Mouse (Mus musculus) hindbrain, embryonic 16.5 days (tissue): ENCODE data around the gene Cd247. TPM values are rescaled to one million over a fixed set of nuclear protein-coding genes. Genes with fewer than 3 reads are reported as not detected.

ENCODE experiments used
- ATAC-seq: fragments of 200-750 bp; cut with Nextera tagmentation; 2 replicates; pipeline ENCODE4 v1.8.0; 2017; ENCODE audit warnings: moderate TSS enrichment, moderate library complexity
- H3K27ac ChIP-seq: fragments of 300-500 bp; sonication (generic); 2 replicates; pipeline ENCODE4 v1.5.1; 2014; ENCODE audit warnings: low read depth, mild to moderate bottlenecking, control low read depth, low read length, moderate library complexity
- H3K27me3 ChIP-seq: fragments of 300-500 bp; sonication (generic); replicated peaks from 2 replicates; pipeline ENCODE4 v1.6.1; 2014; ENCODE audit warnings: low read length; ENCODE audit not compliant: control insufficient read depth, insufficient read depth
- H3K36me3 ChIP-seq: fragments of 300-500 bp; sonication (generic); 2 replicates; pipeline ENCODE4 v1.6.1; 2014; ENCODE audit warnings: mild to moderate bottlenecking, low read length, moderate library complexity, mixed read lengths; ENCODE audit not compliant: control insufficient read depth, insufficient read depth
- H3K4me1 ChIP-seq: fragments of 300-500 bp; sonication (generic); 2 replicates; pipeline ENCODE4 v1.6.1; 2014; ENCODE audit warnings: low read depth, low read length; ENCODE audit not compliant: control insufficient read depth, insufficient read depth
- H3K4me2 ChIP-seq: fragments of 300-500 bp; sonication (generic); 2 replicates; pipeline ENCODE4 v1.6.1; 2014; ENCODE audit warnings: mild to moderate bottlenecking, low read length, control low read depth, moderate library complexity
- H3K4me3 ChIP-seq: fragments of 300-500 bp; sonication (generic); 2 replicates; pipeline ENCODE4 v1.5.1; 2014; ENCODE audit warnings: mild to moderate bottlenecking, low read length, control low read depth, moderate library complexity
- H3K9ac ChIP-seq: fragments of 300-500 bp; sonication (generic); 2 replicates; pipeline ENCODE4 v1.6.1; 2014; ENCODE audit warnings: low read depth, mild to moderate bottlenecking, control low read depth, low read length, moderate library complexity
- H3K9me3 ChIP-seq: fragments of 300-500 bp; sonication (generic); 2 replicates; pipeline ENCODE4 v1.6.1; 2014; ENCODE audit warnings: mild to moderate bottlenecking, low read length, moderate library complexity; ENCODE audit not compliant: control insufficient read depth
- WGBS: fragments of 180-500 bp; shearing (Covaris S2); extraction: QIAGEN DNeasy Blood & Tissue Kit; methylation state at CpG from one replicate; pipeline ENCODE4 v1.1.7; 2014; 5-methylcytosine and 5-hydroxymethylcytosine counted together
- polyA plus RNA-seq: library from polyadenylated mRNA; unstranded; fragments of >200 nt; fragmentation: Nextera tagmentation; extraction: Ambion mirVana; gene quantifications from 2 replicates; pipeline ENCODE4 v1.2.1, GENCODE M21; 2015

Cd247 gene
- polyA plus RNA-seq, 1 experiment from 2014 or later = 0.46 TPM

DNA sequence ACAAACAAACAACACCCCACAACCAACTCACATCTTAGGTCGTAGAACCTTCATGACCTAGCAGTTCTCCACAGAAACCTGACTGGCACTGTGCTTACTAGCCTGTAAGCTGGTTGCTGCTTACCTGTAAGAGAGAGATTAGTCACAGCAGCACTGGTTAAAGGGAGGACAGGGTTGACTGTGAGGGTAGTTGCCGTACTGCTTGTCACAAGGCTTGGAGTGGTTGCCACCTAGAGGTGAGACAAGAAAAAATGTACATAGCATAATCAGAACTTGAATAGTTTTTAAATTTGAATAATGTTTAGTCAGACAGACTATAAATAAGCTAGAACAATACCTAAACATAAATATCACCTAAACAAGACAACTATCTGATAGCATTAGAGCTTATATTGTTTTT, 103.2 kb downstream of the Cd247 start:
- no peak overlapping the region for H3K9ac ChIP-seq
- H3K4me2 ChIP-seq = no peak overlapping the region
- peaks cover 41% of the 10 kb centered on the region for H3K36me3 ChIP-seq
- 88% methylated on average over 2 of the region's 2 CpGs for WGBS
- no peaks in the 10 kb centered on the region for H3K27me3 ChIP-seq
- no peaks in the 10 kb centered on the region for H3K4me1 ChIP-seq
- H3K9me3 ChIP-seq = no peaks in the 10 kb centered on the region
- ATAC-seq = no peak
- H3K4me3 ChIP-seq = no peak overlapping the region
- H3K27ac ChIP-seq = no peak overlapping the region

DNA sequence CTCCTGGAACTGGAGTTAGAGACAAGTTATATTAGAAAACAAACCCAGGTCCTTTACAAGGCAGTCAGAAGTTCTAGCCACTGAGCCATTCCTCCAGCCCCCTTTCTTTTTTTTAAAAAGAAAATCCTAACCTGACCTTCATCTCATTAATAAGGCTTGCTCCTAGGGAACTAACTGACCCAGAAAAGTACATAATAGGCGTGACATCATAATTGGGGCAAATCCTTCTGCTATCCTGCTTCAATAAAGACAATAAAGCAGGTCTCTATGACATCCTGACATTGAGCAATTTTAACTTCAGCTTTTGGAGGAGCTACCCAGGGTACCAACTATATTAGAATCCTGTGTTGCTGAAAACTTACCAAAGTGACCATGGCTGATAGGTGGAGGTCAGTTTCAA, 115.1 kb downstream of the Cd247 start:
- Histone ChIP-seq H3K4me1 (no peaks in the 10 kb centered on the region), H3K36me3 (peaks cover 7% of the 10 kb centered on the region), H3K9me3 (no peaks in the 10 kb centered on the region), H3K4me2 (no peak overlapping the region), H3K4me3 (no peak overlapping the region), H3K27ac (no peak overlapping the region), H3K27me3 (no peaks in the 10 kb centered on the region), H3K9ac (no peak overlapping the region)
- no peak for ATAC-seq
- WGBS = 59% methylated on average over 1 of the region's 1 CpGs

DNA sequence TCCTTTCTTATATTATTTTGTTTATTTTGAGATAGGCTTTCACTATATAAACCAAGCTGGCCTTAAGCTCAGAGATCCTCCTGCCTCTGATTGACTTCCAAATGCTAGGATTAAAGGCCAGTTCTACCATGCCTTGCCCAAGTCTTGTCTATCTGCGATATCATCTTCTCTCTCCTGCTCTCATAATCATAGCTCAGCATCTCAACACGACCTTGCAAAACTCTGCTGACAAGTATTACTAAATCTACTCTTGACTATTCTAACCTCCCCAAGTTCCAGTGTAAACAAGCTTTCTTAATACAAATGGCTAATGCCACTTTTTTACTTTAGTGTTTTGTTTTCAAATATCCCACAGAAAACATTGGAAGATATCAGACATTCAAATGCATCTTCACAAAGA, 119.7 kb downstream of the Cd247 start:
- Histone ChIP-seq H3K9me3 (no peaks in the 10 kb centered on the region), H3K36me3 (peaks cover 12% of the 10 kb centered on the region)

DNA sequence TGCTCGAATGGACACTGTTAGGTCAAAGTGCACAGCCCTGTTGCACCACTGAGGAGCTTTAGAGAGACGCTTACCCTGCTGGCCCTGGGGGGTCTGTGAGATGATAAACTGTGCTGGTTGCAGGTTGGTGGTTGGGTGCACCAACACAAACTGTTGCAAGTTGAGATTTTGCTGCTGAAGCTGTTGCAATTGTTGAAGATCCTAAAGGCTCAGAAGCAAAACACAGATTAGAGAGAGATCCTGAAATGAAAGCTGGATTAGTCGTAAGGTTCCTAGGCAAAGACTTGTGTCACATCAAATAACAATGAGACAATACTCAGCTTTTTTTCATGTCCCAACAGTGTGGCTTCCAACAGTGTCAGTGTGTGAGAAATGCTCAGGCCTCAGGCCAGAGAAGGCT, 120.3 kb downstream of the Cd247 start:
- no peaks in the 10 kb centered on the region for H3K4me1 ChIP-seq
- ATAC-seq = no peak
- H3K9me3 ChIP-seq = no peaks in the 10 kb centered on the region
- no peak overlapping the region for H3K27ac ChIP-seq
- H3K27me3 ChIP-seq = no peaks in the 10 kb centered on the region
- H3K4me2 ChIP-seq = no peak overlapping the region
- H3K9ac ChIP-seq = no peak overlapping the region
- H3K36me3 ChIP-seq = peaks cover 12% of the 10 kb centered on the region
- 78% methylated on average over 3 of the region's 3 CpGs for WGBS
- H3K4me3 ChIP-seq = no peak overlapping the region

More for the DNA sequence above, 119.7 kb downstream of the Cd247 start:
- Histone ChIP-seq H3K27me3 (no peaks in the 10 kb centered on the region), H3K4me1 (no peaks in the 10 kb centered on the region), H3K4me3 (no peak overlapping the region), H3K4me2 (no peak overlapping the region), H3K27ac (no peak overlapping the region), H3K9ac (no peak overlapping the region)
- WGBS = 96% methylated on average over 2 of the region's 2 CpGs
- ATAC-seq = no peak

DNA sequence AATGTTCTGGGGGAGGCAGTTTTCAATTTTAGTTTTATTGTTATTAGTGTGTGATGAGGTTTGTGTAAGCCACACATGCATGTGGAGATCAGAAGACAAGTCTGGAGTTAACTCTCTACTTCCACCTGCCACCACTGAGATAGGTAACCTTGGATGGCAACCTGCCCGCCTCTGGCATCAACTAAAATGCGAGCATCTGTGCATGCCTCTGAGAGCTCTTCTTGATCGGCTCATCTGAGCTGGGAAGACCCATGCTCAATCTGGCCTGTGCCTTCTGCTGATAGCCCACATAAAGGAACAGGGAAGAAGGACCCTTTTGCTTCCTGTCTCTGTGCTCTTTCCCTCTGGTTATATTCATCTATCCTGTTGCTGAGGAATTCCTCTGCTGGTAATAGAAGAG, 121.0 kb downstream of the Cd247 start:
- no peaks in the 10 kb centered on the region for H3K27me3 ChIP-seq
- no peak overlapping the region for H3K4me3 ChIP-seq
- no peak for ATAC-seq
- H3K9ac ChIP-seq = no peak overlapping the region
- 91% methylated on average over 3 of the region's 3 CpGs for WGBS
- H3K36me3 ChIP-seq = peaks cover 12% of the 10 kb centered on the region
- no peak overlapping the region for H3K4me2 ChIP-seq
- H3K4me1 ChIP-seq = peaks cover 5% of the 10 kb centered on the region
- H3K9me3 ChIP-seq = no peaks in the 10 kb centered on the region
- H3K27ac ChIP-seq = no peak overlapping the region

DNA sequence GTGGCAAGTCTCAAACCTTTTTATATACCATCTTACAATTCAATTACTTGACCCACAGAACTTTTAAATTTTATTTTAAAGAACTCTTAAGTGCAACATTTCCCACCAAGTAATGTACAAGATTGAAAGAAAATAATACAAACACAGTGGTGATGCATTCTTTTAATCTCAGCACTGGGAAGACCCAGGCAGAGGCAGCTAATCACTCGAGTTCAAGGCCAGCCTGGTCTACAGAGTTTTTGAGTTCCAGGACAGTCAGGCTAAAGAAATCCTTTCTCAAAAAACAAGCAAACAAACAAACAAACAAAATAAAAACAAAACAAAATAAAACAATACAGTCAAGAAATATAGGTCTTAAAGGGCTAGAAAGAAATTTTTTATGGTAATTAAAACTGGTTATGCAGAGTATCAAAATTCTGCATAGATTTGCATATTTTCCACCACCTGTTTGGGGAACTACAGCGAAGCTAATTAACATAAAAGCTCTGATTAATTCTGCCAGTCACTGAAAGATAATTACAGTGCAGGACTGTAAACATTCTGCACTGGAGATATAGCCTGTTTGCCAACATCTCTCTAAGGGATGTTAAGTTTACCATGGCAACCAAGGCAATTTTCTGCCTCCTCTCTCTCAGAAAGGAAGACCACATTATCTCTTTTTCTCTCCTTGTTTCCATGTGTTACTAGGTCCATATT, 125.4 kb downstream of the Cd247 start:
- 41% methylated on average over 2 of the region's 2 CpGs for WGBS
- no peak overlapping the region for H3K4me2 ChIP-seq
- peaks cover 8% of the 10 kb centered on the region for H3K4me1 ChIP-seq
- ATAC-seq = peak; percentile 88
- H3K9me3 ChIP-seq = no peaks in the 10 kb centered on the region
- no peaks in the 10 kb centered on the region for H3K27me3 ChIP-seq
- H3K4me3 ChIP-seq = no peak overlapping the region
- peaks cover 12% of the 10 kb centered on the region for H3K36me3 ChIP-seq
- no peak overlapping the region for H3K27ac ChIP-seq
- H3K9ac ChIP-seq = no peak overlapping the region

DNA sequence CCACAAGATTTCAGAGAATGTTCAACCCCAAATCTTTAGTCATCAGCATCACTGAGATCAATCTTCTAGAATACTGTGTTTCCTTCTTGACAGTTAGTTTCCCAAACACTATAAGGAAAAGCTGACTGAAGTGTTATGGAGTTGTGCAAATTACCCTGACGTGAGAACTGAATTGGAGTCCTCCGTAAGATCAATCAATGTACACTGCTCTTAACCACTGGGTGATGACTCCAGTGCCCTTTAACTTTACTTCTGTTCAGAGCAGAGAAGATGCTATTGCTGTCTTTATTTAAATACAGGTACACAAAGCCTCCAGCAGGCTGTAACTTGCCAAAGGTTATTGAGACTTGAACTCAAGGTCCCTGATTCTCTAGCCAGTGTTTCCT, 125.9 kb downstream of the Cd247 start:
- no peaks in the 10 kb centered on the region for H3K27me3 ChIP-seq
- H3K4me2 ChIP-seq = no peak overlapping the region
- H3K4me1 ChIP-seq = peaks cover 8% of the 10 kb centered on the region
- H3K27ac ChIP-seq = peak overlapping the region; percentile 56; the same call in 1 of the 2 replicates
- WGBS = 34% methylated on average over 2 of the region's 2 CpGs
- no peak overlapping the region for H3K4me3 ChIP-seq
- H3K36me3 ChIP-seq = peaks cover 10% of the 10 kb centered on the region
- H3K9me3 ChIP-seq = no peaks in the 10 kb centered on the region
- H3K9ac ChIP-seq = no peak overlapping the region
- peak; percentile 57 for ATAC-seq

DNA sequence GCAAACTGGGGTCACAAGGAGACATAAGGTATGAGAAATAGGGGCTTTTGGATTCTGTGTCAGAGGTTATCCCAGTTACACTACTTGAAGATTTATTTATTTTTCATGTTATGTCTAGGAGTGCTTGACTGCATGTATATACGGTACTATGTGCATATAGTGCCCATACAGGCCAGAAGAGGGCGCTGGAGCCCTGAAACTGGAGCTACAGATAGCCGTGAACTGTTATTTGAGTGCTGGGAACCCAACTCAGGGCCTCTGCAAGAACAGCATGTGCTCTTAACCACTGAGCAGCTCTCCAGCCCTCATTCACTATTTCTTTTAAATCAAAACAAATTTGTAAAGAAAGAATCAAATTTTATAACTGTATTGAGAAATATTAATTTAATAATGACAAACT, 132.5 kb downstream of the Cd247 start:
- 73% methylated on average over 3 of the region's 3 CpGs for WGBS
- Histone ChIP-seq H3K4me1 (no peaks in the 10 kb centered on the region), H3K4me2 (no peak overlapping the region), H3K9ac (no peak overlapping the region), H3K36me3 (peaks cover 7% of the 10 kb centered on the region), H3K27ac (no peak overlapping the region), H3K9me3 (no peaks in the 10 kb centered on the region), H3K4me3 (no peak overlapping the region), H3K27me3 (no peaks in the 10 kb centered on the region)
- no peak for ATAC-seq

DNA sequence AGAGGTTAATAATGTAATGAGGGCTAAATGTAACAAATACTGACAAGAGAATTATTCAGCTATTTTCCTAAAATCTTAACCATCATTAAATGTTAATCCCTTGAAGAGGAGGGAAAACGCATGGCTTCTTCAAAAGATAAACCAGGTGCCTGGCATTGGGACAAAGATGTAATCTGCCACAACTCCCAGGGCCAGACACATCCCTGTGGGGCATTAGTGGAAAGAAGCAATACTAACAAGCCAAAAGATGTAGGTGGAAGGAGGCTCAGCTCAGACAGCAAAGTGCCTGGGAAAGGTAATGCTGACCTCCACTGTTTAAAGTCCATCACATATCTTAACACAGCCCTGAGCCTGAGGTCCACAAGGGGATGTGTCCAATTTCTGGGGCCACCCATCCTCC, 134.0 kb downstream of the Cd247 start:
- H3K4me1 ChIP-seq = no peaks in the 10 kb centered on the region
- no peak overlapping the region for H3K27ac ChIP-seq
- H3K27me3 ChIP-seq = no peaks in the 10 kb centered on the region
- H3K9ac ChIP-seq = no peak overlapping the region
- 66% methylated on average over 1 of the region's 1 CpGs for WGBS
- H3K4me2 ChIP-seq = no peak overlapping the region
- H3K4me3 ChIP-seq = no peak overlapping the region
- H3K9me3 ChIP-seq = no peaks in the 10 kb centered on the region
- no peak for ATAC-seq
- H3K36me3 ChIP-seq = no peaks in the 10 kb centered on the region

DNA sequence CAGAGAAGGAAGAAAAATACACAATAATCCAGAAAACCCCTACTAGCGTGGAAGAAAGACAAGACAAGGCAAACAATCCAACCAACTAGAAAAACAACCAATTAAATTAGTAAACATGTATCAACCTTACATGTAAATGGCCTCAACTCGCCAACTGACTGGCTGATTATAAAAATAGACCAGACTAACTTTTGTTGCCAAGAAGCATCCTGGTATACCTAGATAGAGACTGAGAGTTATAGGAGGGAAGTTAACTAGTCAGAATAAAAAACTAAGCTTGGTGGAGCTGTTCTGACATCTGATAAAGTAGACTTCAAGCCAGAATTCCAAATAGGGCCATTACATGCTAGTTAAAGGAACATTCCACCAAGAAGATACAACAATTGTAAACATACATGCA, 136.7 kb downstream of the Cd247 start:
- Histone ChIP-seq H3K9ac (no peak overlapping the region), H3K4me2 (no peak overlapping the region), H3K9me3 (no peaks in the 10 kb centered on the region), H3K27me3 (no peaks in the 10 kb centered on the region), H3K4me1 (no peaks in the 10 kb centered on the region), H3K4me3 (no peak overlapping the region), H3K36me3 (no peaks in the 10 kb centered on the region), H3K27ac (no peak overlapping the region)
- 90% methylated on average over 2 of the region's 2 CpGs for WGBS
- ATAC-seq = no peak
